Mouse (Mus musculus) c-Kit-negative CD71-positive TER-119-positive erythroid progenitor cells, embryonic 14.5 days (primary cell): Measurements from ENCODE around the gene Vamp5.
A peak's percentile ranks its signal among the peaks of the same experiment; 100 is the strongest.

ENCODE experiments used
- DNase-seq: peaks from one replicate; pipeline ENCODE4 v3.0.0-alpha.2; 2013; ENCODE audit warnings: low read depth, low spot score

The Vamp5 gene

GRCm38 (mm10) chr6:72346261-72346660 is 34.0 kb downstream of the Vamp5 start:
- peak; percentile 15 for DNase-seq

- peak; percentile 13 for DNase-seq
These were observed 34.6 kb downstream of the Vamp5 start for GRCm38 (mm10) chr6:72345633-72346032.

GRCm38 (mm10) chr6:72345074-72345567 is 35.1 kb downstream of the Vamp5 start, which contains the start of gene Usp39:
Gene Usp39 (minus strand): TSS chr6:72345184.
- peak; percentile 94 for DNase-seq

- no peak for DNase-seq
These were observed 35.7 kb downstream of the Vamp5 start for GRCm38 (mm10) chr6:72344396-72345073.

GRCm38 (mm10) chr6:72340481-72340880 is 39.8 kb downstream of the Vamp5 start:
- no peak for DNase-seq

GRCm38 (mm10) chr6:72333111-72333510 is 47.2 kb downstream of the Vamp5 start:
- DNase-seq = no peak

- no peak for DNase-seq
These were observed 50.1 kb downstream of the Vamp5 start for GRCm38 (mm10) chr6:72330133-72330532.

GRCm38 (mm10) chr6:72329019-72329418 is 51.2 kb downstream of the Vamp5 start:
- no peak for DNase-seq

- no peak for DNase-seq
These were observed 54.0 kb downstream of the Vamp5 start for GRCm38 (mm10) chr6:72326274-72326673.

- peak; percentile 36 for DNase-seq
These were observed 56.3 kb downstream of the Vamp5 start for GRCm38 (mm10) chr6:72323786-72324508.

GRCm38 (mm10) chr6:72322936-72323335 is 57.3 kb downstream of the Vamp5 start:
- DNase-seq = no peak

- DNase-seq = no peak
These were observed 61.2 kb downstream of the Vamp5 start for GRCm38 (mm10) chr6:72319019-72319418.
